Mouse (Mus musculus) bone marrow, adult 2 months (tissue): ENCODE data around the gene Tmem140.

Source experiments
- CTCF ChIP-seq: fragments of 200-500 bp; IDR thresholded peaks from 2 replicates; pipeline ENCODE4 v1.5.1; 2011; ENCODE audit warnings: low read length, control low read depth; ENCODE audit not compliant: control insufficient read depth, insufficient read depth
- POLR2A ChIP-seq: fragments of 200-500 bp; IDR thresholded peaks from 2 replicates; pipeline ENCODE4 v1.6.1; 2011; ENCODE audit warnings: low read depth, mild to moderate bottlenecking, control low read depth, low read length, borderline replicate concordance; ENCODE audit not compliant: control insufficient read depth

DNA sequence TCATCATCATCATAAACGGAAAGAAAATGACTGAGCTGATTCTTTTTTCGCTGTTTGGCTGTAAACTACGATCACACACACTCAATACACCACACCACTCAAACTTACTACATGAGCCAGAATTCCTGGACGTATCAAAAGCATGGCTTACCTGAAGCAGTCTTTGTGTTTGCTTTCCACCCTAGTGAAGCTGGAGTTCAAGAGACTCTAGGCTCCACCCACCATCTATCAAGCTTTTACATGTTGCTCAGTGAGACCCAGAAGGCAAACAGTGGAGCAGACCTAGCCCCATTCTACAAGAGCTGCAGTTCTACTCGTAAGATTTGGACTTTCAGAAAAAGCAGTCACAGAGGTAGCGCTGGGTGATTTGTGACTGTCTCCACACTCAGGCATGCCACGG lies 39.6 kb downstream of the Tmem140 start:
- TF ChIP-seq POLR2A (no peak), CTCF (no peak)
